Mouse (Mus musculus): ENCODE measurements at regions not wholly inside any gene's neighbourhood (a gene's known extent, or its start where the extent isn't known, plus 50 kb on each side); places are given as distances from the start of the nearest gene placed in this dataset.

DNA sequence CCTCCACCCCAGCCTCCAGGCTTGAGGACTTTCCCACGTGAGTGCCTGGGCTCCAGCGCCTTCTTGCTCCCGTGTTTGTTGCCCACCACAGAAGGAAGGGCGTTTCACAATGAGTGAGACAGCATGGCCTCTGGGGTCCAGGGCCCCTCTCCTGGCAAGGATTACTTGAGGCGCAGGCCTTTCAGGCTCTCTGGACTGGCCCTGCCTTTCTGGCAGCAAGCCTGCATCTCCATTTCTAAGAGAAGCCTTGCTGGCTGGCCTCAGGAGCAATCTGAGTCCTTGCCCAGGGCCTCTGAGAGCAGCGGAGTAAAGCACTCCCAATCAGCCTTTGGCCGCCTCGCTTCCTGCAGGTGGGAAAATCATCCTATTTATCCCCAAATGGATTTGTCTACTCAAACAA, 145.6 kb downstream of the Pja1 start:
- no peak for TF ChIP-seq CTCF (IDR thresholded peaks at IDR 0.05; ENCODE audit: borderline replicate concordance, insufficient read depth, low read length)
- no peak for TF ChIP-seq POLR2A (IDR thresholded peaks at IDR 0.05; ENCODE audit: low read depth, low read length)
